Mouse (Mus musculus) brain, embryonic 14.5 days (tissue): ENCODE data around the gene Dtx3.

Experiments used
- CTCF ChIP-seq: fragments of 200-500 bp; IDR thresholded peaks from 2 replicates; pipeline ENCODE4 v1.5.1; 2012; ENCODE audit warnings: inconsistent platforms, mild to moderate bottlenecking, moderate library complexity, borderline replicate concordance; ENCODE audit not compliant: insufficient read depth, insufficient read length; ENCODE audit errors: extremely low read depth
- POLR2A ChIP-seq: fragments of 200-500 bp; IDR thresholded peaks from 2 replicates; pipeline ENCODE4 v1.6.1; 2012; ENCODE audit warnings: mild to moderate bottlenecking, inconsistent platforms, borderline replicate concordance; ENCODE audit not compliant: poor library complexity, insufficient read depth, insufficient read length, severe bottlenecking; ENCODE audit errors: extremely low read depth

GRCm38 (mm10) chr10:127141500-127141899 is 54.0 kb downstream of the Dtx3 start:
- TF ChIP-seq CTCF (no peak), POLR2A (no peak)
